Mouse (Mus musculus) layer of hippocampus, adult 18-20 months (tissue): ENCODE results near the gene Neurl1a. TPM values are rescaled to one million over a fixed set of nuclear protein-coding genes. Genes with fewer than 3 reads are reported as not detected.
"Not testable (repeated sequence)": the region's sequence is repeated elsewhere in the genome, so short reads cannot be mapped to it uniquely, and the experiment has no call there.

Experiments used
- DNase-seq, 2 experiments: peaks; one replicate each; pipeline ENCODE4 v3.0.0; 2022; ENCODE audit warnings: low spot score in 2 of 2
- long read RNA-seq: library from polyadenylated mRNA; stranded (forward); transcript quantifications from one replicate; pipeline ENCODE4 v2.0.0, GENCODE M21; 2021
- total RNA-seq, 2 experiments: library from RNA; stranded (reverse); gene quantifications; 2 replicates each; pipeline ENCODE4 v1.2.3; 2021

The Neurl1a gene
- total RNA-seq, result 100 to 1,000 TPM; 194 to 204 TPM
- long read RNA-seq, full-length matches to known transcripts, result 350 of 469 reads
- long read RNA-seq, partial matches to known transcripts, result 86 of 469 reads
- long read RNA-seq, other reads (novel, unspliced or antisense), result 33 of 469 reads

DNA sequence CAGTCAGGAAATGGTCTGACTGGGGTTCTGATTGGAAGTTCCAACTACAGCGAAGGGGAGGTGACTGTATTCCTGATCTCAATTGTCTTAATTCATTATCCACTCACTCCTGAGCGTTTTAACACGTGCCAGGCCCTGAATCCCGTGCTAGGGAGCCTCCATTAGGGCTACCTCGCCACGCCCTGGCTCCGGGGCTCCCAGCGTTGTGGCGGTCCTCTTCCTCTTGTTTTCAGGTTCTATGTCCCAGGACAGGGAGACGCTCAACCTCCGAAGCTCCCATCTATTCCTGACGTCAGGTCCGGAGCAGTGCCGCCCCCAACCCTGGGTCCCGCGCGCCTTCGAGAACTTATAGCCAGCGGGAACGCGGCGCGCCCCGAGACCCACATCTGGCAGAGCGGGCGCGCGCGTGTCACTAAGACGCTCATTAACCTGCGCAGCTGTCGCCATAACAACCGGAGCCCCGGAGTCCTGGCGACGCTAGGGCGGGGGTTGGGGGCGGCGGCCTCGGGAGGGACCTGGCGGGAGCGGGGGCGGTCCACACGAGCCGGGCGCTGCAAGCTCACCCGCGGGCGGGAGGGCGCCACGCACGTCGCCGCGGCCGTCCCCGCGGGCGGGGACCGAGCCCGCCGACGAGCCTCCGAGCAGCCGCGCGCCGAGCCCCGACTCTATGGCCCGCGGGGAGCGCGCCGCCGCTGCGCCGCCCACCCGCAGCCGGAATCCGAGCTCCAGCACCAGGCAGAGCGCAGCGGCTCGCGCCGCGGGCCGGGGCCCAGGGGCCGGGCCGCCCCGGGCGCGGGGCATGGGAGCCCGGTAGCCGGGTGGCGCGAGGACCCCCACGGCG, at the start of gene Neurl1a:
Gene Neurl1a (plus strand): TSS at position 390 of the 841 bp plus-strand sequence.
- DNase-seq, result peak in 1 of 2 experiments; percentile 69

DNA sequence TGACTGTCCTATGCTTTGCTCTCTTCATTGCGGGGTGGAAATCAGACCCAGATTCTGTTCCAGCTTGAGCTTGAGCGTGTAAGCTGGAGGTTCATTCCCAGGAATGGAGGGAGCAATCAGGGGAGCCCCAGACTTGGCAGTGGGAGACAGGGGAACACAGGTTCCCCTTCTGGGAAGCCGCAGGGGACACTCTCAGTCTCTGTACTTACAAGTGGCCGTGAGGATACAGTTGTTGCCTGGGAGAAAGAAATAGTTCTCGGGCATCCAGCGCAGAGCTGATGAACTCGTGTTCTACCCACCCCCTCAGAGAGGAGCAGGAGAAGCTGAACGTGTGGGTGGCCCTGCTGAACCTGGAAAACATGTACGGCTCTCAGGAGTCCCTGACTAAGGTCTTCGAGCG, 49.8 kb upstream of the Neurl1a start:
- DNase-seq, result no peak

DNA sequence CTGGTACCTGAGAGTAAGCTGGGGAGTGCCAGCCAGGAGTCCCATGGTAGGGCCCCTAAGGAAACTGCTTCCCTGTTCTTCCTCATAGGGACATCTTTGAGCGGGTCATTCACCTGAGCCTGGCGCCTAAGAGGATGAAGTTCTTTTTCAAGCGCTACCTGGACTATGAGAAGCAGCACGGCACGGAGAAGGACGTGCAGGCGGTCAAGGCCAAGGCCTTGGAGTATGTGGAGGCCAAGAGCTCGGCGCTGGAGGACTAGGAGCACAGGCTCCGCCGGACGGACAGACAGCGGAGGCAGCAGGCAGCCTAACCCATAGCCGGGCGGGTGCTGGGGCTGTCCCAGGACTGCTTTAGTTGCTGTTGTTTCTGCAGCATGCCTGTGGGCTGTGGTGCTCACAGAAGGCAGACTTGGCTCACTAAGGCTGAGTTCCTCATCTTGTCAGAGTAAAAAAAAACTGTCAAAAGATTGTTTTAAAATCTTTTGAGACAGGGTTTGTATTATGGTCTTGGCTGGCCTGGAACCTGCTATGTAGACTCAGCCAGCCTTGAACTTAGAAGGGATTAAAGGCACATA, 48.0 kb upstream of the Neurl1a start:
- DNase-seq, result no peak

DNA sequence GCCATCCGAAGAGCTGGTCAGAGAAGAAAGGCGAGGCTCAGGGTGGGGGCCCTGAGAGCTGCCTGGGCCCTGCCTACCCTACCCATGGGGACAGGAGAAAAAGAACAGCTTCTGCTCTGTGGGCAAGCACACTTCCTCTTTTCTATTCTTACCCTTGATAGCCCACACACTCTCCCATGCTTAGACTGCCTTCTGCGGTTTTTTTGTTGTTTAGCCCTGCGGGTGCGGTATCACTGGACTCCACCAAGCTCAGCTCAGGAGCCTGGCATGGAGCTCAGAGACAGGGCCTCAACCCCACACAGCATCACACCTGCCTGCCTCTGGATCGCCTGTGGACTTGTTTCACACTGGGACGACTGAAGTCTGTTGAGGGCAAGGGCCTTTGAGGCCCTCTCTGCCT, 45.5 kb upstream of the Neurl1a start:
- DNase-seq, result no peak

DNA sequence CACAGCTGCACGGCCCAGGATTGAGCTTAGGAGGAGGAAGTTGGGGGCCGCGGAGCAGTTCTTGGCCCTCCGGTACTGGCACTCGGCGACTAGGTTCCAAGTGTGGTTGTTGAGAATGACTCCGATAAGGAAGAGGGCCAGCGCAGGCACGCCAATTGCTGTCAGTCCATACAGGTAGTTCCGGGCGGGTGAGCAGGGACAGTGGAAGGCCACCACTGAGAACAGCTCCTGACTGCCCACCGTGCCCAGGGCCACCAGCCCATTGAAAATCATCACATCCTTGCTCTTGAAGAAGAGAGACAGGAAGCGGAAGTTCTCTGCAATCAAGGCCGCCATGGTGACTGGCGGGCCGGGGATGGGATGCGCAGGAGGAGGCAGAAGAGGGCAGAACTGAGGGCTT, 43.1 kb upstream of the Neurl1a start:
- no peak for DNase-seq

DNA sequence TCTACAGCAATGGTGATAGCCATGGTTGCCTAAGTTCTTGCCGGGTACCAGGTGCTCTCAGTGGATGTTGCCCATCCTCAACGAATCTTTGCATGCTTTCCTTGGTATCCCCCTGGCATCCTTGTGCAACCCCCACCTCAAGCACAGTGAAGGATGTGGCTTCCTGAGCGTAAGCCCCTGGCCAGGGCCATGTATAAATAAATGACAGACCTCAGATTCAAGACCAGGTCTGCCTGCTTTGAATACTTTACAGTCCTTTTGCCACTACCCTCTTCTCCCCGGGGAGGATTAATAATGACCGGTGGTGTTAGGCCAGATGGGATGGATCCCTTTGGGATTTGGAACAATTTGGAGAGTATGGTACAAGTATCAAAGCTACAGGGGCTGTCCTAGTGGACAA, 42.5 kb upstream of the Neurl1a start:
- DNase-seq, result no peak

DNA sequence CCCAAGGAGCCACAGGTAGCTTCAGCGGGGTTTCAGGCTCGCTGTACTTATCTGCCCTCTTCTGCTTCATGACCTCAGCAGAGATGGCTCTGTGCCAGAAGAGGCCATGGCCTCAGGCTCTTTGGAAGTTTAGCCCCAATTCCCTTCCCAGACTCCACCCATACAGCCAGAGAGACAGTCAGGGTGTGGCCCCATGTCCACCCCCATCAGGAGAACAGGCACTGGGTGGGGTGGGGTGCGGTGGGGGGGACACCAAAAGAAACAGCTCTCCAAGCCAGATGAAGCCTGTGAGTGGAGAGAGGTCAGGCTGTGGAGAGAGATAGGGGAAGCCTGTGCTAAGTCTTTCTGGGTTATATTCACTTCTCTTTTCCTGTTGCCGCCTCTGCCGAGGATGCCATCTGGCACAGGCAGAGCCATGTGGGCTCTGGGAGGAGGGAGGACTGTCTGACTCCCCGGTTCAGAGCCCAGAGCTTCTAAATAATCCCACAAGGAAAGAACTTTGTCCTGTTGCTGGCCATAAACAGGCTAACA, 41.5 kb upstream of the Neurl1a start:
- peak; percentile 72 to 75 for DNase-seq

DNA sequence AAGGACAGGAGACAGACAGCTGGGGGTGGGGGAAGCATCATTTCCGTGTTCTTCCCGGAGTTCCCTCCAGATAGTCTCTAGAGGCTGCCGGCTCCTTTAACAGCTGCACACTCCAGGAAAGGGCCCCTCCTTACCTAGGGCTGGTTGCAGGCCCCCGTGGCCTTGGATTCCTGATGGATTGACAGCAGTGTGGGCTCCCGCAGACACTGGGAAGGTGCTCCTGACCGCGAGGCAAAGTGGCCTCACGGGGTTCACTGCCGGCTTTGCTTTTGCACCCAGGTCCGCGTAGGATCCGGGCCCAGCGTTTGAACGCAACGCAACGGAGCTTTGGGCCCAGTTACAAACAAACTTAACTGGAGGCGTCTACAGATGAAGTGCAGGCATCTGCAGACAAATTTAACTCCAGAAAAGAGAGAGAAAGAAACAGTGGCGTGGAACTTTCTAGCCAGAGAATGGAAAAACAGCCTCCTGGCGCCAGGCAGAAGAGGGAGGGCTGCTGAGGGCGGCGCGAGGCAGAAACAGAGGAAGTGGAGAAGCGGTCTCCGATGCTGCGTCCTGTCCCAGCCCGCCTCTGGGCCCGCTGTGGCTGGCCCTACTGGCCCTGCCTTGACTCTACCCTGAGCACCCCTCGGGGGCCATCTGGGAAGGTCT, 40.7 kb upstream of the Neurl1a start, which contains the start of gene Calhm2:
Gene Calhm2 (minus strand): TSS at position 524 of the 651 bp plus-strand sequence.
- DNase-seq, result peak; percentile 51 to 52

DNA sequence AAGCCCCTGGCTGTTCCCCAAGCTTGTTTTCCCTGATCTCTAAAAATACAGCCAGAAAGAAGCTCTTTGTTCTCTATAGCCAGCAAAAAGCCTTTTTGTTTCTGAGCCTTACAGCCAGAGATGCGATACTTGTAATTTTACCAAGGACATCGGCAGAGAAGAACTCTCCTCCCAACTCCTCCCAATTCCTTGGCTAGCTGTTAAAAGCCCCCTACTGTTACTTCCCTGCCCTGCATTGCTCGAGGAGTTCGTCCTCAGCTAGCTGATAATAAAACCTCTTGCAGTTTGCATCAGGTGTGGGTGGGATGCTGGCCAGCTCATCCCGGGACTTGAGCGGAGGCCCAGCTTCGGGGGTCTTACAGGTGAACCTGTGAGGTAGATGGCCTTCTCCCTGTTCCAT, 39.0 kb upstream of the Neurl1a start:
- DNase-seq, result not testable (repeated sequence)

DNA sequence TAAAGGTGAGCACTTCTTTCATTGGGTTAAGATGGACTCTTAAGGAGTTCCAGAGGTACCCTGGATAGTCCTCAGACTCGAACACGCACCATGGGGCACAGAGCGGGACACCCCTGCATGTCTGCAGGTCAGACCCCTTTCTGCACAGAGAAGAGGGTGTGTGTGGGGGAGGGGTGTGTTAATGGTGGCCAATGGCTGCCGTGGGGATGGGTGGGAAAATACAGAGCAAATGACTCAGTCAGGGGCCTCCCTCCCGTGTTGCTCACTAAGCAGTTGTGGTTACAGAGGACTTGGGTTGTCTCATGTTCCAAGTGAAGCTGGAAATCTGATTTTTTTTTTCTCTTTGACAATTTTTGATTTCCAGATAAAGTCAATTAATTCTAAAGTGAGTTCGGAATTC, 36.2 kb upstream of the Neurl1a start:
- no peak for DNase-seq

DNA sequence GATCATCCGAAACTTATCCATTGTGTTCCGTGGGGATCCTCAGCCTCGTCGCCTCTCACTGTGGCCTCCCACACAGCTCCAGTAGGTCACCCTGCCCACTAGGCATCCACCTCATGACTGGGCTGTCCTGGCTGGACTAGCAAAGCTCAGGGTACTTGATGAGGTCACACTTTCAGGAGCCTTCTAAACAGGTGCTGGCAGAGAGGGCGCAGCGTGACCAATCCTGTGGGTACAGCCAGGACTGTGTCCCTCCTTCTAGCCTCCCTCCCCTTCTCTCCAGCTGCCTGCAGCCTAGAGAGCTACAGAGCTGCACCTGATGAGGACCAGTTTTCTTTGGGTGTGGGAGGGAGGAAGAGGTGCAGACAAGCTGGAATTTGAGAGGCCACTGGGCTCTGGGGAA, 34.5 kb upstream of the Neurl1a start, which contains the start of gene Calhm1:
Gene Calhm1 (minus strand): TSS at position 101 of the 400 bp plus-strand sequence.
- no peak for DNase-seq

DNA sequence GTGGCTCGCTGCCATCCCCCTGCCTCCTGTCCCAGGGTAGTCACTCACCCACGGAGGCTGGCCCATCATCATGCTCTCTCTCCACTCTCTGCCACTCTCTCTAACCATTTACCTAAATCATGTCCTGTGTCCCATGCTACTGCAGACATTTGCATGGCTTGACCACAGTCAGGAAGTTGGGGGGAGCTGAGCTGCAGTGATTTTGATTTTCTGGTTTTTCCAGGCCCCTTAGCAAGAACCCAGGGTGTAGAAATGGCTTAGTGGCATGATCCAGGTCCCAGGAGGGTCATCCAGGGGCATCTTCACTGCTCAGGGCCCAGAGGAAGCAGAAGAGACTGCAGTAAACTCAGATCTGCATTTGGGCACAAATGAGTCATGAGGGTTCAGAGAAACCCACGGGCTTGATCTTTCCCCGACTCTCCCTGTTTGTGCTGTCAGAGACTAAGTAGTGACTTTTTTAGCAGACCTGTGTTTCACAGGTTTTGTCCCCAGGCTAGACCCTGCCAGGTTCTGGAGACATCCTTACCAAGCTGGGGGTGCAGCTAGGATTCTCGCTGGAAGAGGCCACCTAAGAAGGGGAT, 30.3 kb upstream of the Neurl1a start:
- DNase-seq, result no peak

DNA sequence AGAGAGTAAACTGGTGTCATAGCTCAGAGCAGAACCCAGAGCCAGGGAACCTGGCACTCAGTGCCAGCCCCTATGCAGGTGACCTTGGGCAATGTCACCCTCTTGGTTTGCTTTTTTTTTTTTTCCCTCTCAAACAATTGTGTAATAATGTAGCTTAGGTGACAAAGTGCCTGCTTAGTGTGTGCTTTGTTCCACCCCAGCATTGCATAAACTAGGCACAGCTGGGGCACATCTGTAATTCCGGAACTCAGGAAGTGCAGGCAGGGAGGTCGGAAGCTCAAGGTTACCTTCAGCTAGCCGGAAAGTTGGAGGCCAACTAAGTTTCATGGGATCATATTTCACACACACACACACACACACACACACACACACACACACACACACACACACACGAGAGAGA, 28.8 kb upstream of the Neurl1a start:
- no peak for DNase-seq

DNA sequence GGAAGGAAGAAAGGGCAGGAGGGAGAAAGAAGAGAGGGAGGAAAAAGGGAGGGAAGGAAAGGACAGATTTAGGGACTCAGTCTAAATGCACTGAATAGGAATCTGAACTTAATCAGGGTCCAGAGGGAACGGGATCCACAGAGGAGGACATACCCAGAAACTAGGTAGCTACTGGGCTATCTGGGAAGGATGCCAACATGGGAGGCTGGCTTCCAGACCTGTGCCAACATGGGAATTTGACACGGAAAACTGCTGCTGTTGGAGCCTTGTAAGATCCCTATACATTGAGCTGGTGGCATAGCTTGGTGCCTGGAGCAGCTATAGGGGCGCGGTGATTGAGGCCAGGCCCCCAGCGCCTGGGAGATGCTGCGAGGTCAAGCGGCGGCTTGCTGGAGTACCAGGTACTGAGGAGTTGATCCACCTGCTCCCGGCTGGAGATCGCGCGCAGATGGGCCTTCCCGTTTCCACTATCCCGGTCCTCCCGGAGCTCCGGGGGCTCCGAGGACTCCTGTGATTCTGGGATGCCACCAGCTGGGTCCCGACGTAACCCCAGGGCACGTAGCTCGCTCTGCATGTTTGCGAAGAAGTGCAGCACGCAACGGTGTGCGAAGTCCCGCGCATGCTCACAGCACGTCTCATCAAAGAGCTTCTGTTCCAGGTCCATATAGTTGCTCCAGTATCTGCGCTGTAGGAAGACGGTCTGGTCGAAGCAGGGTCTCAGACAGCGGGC, 27.1 kb upstream of the Neurl1a start:
- no peak for DNase-seq

DNA sequence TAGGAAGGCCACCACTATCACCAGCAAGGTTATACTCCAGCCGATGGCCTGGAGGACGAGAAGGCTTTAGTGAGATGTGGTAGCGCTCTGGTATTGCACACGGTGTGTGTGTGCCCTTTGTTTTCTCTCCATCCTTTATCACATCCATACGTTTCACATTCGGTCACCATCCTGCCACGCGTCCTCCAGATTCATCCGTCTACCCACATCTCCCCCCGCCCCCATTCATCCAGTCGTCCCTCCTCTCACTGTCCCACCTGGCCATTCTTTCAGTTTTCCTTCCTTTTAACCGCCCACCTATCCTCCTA, 26.6 kb upstream of the Neurl1a start:
- no peak for DNase-seq

DNA sequence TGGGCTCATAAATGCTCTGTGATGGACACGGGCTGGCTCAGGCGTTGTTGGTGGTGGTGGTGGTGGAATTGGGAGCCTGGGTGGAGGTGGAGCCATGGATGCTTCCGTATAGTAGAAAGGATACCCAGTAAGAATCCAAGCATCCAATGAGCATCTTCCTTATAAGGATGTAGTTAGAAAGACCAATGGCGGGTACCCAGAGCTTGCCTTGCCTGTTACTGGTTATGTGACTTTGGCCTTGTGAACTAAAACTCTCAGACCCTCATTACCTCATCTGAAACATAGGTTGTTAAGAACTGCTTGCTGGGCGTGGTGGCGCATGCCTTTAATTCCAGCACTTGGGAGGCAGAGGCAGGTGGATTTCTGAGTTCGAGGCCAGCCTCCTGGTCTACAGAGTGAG, 24.9 kb upstream of the Neurl1a start:
- no peak for DNase-seq

DNA sequence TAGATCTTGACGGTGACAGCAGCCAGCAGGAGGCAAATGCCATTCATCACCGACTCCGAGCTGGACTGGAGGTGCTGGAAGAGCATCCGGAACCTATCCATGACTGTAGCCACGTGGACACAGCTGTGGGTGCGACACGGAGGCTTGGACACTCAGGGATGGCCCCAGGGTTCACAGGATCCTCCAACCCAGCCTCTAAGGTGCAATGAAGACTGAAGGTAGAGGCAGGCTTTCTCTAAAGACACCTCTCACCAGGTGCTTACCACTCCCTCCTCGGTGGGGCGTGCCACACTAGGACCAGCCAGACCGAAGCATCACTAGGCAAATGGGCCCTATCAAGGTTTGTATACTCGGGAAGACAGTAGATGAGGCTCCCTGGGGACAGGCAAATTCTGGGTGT, 21.0 kb upstream of the Neurl1a start, which contains the start of gene Calhm3:
Gene Calhm3 (minus strand): TSS at position 101 of the 400 bp plus-strand sequence.
- no peak for DNase-seq

DNA sequence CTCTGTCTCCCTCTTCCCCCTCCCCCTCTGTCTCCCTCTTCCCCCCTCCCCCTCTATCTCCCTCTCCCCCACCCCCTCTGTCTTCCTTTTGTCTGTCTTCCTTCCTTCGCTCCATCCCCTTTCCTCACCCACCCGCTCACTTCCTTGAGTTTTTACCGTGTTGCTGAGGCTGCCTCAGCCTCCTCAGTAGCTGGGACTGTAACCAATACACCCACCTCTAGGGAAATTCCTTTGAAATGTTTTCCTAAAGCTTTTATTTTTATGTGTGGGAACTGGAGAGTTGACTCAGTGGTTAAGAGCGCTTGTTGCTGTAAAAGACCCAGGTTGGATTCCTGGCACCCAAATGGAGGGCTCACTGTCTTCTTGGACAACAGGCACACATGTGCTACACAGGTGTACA, 17.0 kb upstream of the Neurl1a start:
- DNase-seq, result no peak

DNA sequence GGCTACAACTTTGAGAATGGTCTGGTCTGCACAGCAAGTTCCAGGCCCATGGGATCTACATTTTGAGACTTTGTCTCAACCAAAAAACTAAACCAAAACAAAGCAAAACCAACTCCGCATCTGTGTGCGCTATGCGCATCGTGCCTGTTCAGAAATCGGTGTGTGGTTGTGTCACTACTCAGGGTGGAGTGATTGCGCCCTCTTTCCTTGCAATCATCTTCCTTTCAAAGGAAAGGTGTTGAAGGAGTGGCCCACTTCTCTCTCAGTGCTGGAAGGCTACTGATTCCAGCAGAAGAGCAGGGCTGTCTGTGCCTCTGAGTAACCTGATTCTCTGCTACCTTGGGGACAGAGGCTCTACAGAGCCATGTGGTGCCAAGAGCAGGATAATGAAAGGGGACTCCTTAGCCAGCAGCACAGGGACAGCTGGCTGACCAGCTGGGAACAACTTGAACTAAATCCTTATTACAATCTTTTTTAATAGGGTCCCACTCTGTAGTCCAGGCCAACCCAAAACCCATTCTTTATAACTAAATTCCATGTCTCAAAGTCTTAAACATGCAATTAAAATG, 15.4 kb upstream of the Neurl1a start:
- no peak for DNase-seq

DNA sequence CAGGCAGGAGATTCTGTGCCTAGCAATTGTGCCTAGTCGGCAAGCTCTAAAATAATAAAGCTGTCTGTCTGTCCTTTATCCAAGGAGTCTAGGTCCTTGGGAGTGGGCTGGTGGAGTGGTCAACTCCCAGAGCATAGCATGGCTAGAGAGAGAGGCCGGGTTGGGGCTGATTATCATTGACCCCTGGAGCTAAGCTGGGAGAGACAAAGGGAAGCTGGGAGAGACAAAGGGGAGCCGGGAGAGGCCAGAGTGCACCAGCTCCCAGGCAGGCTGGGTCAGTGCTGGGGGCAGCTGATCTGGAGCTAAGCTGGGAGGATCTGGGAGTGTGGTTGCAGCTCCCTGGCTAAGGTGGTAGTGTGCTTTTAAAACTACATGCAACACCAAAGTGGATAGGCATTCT, 11.9 kb upstream of the Neurl1a start:
- DNase-seq, result no peak
